Mouse (Mus musculus) bone marrow, adult 2 months (tissue): Measurements from ENCODE around the gene Gm960.

Experiments
- CTCF ChIP-seq: fragments of 200-500 bp; IDR thresholded peaks from 2 replicates; pipeline ENCODE4 v1.5.1; 2011; ENCODE audit warnings: low read length, control low read depth; ENCODE audit not compliant: control insufficient read depth, insufficient read depth
- POLR2A ChIP-seq: fragments of 200-500 bp; IDR thresholded peaks from 2 replicates; pipeline ENCODE4 v1.6.1; 2011; ENCODE audit warnings: low read depth, mild to moderate bottlenecking, control low read depth, low read length, borderline replicate concordance; ENCODE audit not compliant: control insufficient read depth

GRCm38 (mm10) chr19:4587426-4587825, 111.0 kb downstream of the Gm960 start:
- TF ChIP-seq CTCF = no peak
- no peak for TF ChIP-seq POLR2A
